ENCODE assay signal across 10 mouse cellular contexts in genomic region chr5:29772651-29773330, GRCm38 (mm10). TPM values are rescaled to one million over a fixed set of nuclear protein-coding genes. Genes with fewer than 3 reads are reported as not detected.
DNase-seq lines count a peak whose midpoint lies in the region; ATAC-seq and TF ChIP-seq lines count a peak whose summit lies in the region.
"Had no signal": no experiment of that assay in that cellular context is flagged by ENCODE, and none has a peak within 500 bp of the region (broad histone marks: within the 10 kb centered on the region; RNA-seq: fewer than 3 reads in every experiment).

No protein-coding gene starts in this region.

- ATAC-seq in cerebellum, adult (ENCODE audit: insufficient number of reproducible peaks, low FRiP score, low TSS enrichment), result peak; percentile 84
- ATAC-seq in kidney, postnatal 0 days (replicated peaks; ENCODE audit: low FRiP score, low read depth), result no peak
- ATAC-seq in common myeloid progenitor, adult 5-6 weeks (replicated peaks; ENCODE audit: low read depth, poor library complexity, severe bottlenecking), result peak; percentile 55
- ATAC-seq in neural tube, embryonic 15.5 days (ENCODE audit: low FRiP score), result no peak

- H3K27me3 ChIP-seq in kidney, postnatal 0 days (ENCODE audit: insufficient read depth, low read length), result no peaks in the 10 kb centered on the region
- H3K27me3 ChIP-seq in megakaryocyte, embryonic 14.5 days (replicated peaks), result no peaks in the 10 kb centered on the region
- H3K27me3 ChIP-seq in neural tube, embryonic 15.5 days (replicated peaks), result no peaks in the 10 kb centered on the region
- H3K27me3 ChIP-seq: limb, embryonic 13.5 days had no signal

- H3K9ac ChIP-seq in kidney, postnatal 0 days (ENCODE audit: low read depth, low read length), result no peak overlapping the region
- H3K9ac ChIP-seq in neural tube, embryonic 15.5 days (replicated peaks), result no peak overlapping the region
- H3K9ac ChIP-seq: limb, embryonic 13.5 days had no signal

- TF ChIP-seq CTCF in kidney, postnatal 0 days (IDR thresholded peaks at IDR 0.05; ENCODE audit: low read depth), result no peak

- H3K9me3 ChIP-seq in kidney, postnatal 0 days (replicated peaks; ENCODE audit: low read length), result no peaks in the 10 kb centered on the region
- H3K9me3 ChIP-seq in megakaryocyte, embryonic 14.5 days, result no peaks in the 10 kb centered on the region
- H3K9me3 ChIP-seq in neural tube, embryonic 15.5 days (replicated peaks), result no peaks in the 10 kb centered on the region
- H3K9me3 ChIP-seq: limb, embryonic 13.5 days had no signal

- peaks cover 22% of the 10 kb centered on the region; the same call in 1 of the 2 replicates for H3K36me3 ChIP-seq in kidney, postnatal 0 days (ENCODE audit: insufficient read depth, low read length)
- peaks cover 94% of the 10 kb centered on the region for H3K36me3 ChIP-seq in megakaryocyte, embryonic 14.5 days (replicated peaks; ENCODE audit: low read length)
- H3K36me3 ChIP-seq in neural tube, embryonic 15.5 days, result peaks cover 20% of the 10 kb centered on the region

- H3K27ac ChIP-seq in kidney, postnatal 0 days, result no peak overlapping the region
- H3K27ac ChIP-seq in neural tube, embryonic 15.5 days (replicated peaks), result no peak overlapping the region
- H3K27ac ChIP-seq: limb, embryonic 13.5 days had no signal

- H3K4me2 ChIP-seq in kidney, postnatal 0 days (ENCODE audit: low read length), result no peak overlapping the region
- no peak overlapping the region for H3K4me2 ChIP-seq in neural tube, embryonic 15.5 days
- H3K4me2 ChIP-seq: limb, embryonic 13.5 days had no signal

- 36% methylated on average over 4 of the region's 4 CpGs for WGBS in kidney, postnatal 0 days
- 71% methylated on average over 4 of the region's 4 CpGs for WGBS in neural tube, embryonic 15.5 days

- H3K4me3 ChIP-seq in kidney, postnatal 0 days (replicated peaks; ENCODE audit: low read depth, low read length), result no peak overlapping the region
- peak overlapping the region; percentile 65 for H3K4me3 ChIP-seq in megakaryocyte, embryonic 14.5 days (replicated peaks)
- no peak overlapping the region for H3K4me3 ChIP-seq in neural tube, embryonic 15.5 days (replicated peaks)
- H3K4me3 ChIP-seq: limb, embryonic 13.5 days had no signal

- H3K4me1 ChIP-seq in kidney, postnatal 0 days (replicated peaks; ENCODE audit: insufficient read depth, low read length), result peaks cover 7% of the 10 kb centered on the region; the same call in 1 of the 2 replicates
- peaks cover 45% of the 10 kb centered on the region for H3K4me1 ChIP-seq in megakaryocyte, embryonic 14.5 days
- 0 out of 2 replicates have a peak, but pooled peaks cover 5% of the 10 kb centered on the region for H3K4me1 ChIP-seq in neural tube, embryonic 15.5 days
- H3K4me1 ChIP-seq: limb, embryonic 13.5 days had no signal

- DNase-seq in cerebellum, postnatal 4 days (ENCODE audit: low spot score in 2 of 2), result no peak
- DNase-seq in kidney, postnatal 0 days (ENCODE audit: low spot score), result peak; percentile 11
- DNase-seq in kidney, adult 8-10 months, result no peak
- no peak for DNase-seq in adrenal gland, adult 2 months

RNA-seq across cellular contexts. Expression of gene Gm5129, which starts 37.1 kb away (rescaled TPM):
- polyA plus RNA-seq in kidney, postnatal 0 days (2015; fragmentation: Nextera tagmentation; extraction: Ambion mirVana), result not detected in 2 replicates
- total RNA-seq in common myeloid progenitor, adult 5-6 weeks (2017), result 5.1 and 18.9 TPM in 2 replicates
- polyA plus RNA-seq in megakaryocyte, embryonic 14.5 days (2012; ENCODE audit: insufficient read depth, low replicate concordance), result 1.3 TPM in 1 of 2 replicates, not detected in the other
- not detected in 2 replicates for polyA plus RNA-seq in neural tube, embryonic 15.5 days (2015; fragmentation: Nextera tagmentation; extraction: Ambion mirVana)
- 1 to 10 TPM in 1 of 2 experiments, not detected in 1; 1.7 TPM for total RNA-seq in adrenal gland, adult 2 months (2021)
- polyA plus RNA-seq in adrenal gland, adult 2 months (2012; rRNA removed), result not detected in 2 replicates
- polyA plus RNA-seq: hindbrain, embryonic 11.5 days; limb, embryonic 13.5 days had no signal

RNA-seq across cellular contexts. Expression of gene Dnajb6, which starts 37.3 kb away (rescaled TPM):
- 145 and 158 TPM in 2 replicates for polyA plus RNA-seq in kidney, postnatal 0 days (2015; fragmentation: Nextera tagmentation; extraction: Ambion mirVana)
- total RNA-seq in common myeloid progenitor, adult 5-6 weeks (2017), result 148 and 155 TPM in 2 replicates
- 175 and 336 TPM in 2 replicates for polyA plus RNA-seq in megakaryocyte, embryonic 14.5 days (2012; ENCODE audit: insufficient read depth, low replicate concordance)
- 266 and 298 TPM in 2 replicates for polyA plus RNA-seq in neural tube, embryonic 15.5 days (2015; fragmentation: Nextera tagmentation; extraction: Ambion mirVana)
- 100 to 1,000 TPM; 117 to 138 TPM for total RNA-seq in adrenal gland, adult 2 months (2021)
- 34.3 and 46.2 TPM in 2 replicates for polyA plus RNA-seq in adrenal gland, adult 2 months (2012; rRNA removed)

Comparison
In these comparisons a context has a peak if more than half of its experiments do, and no peak if none do; other contexts are left out.
1. ATAC-seq: peak in cerebellum, adult (single experiment) and common myeloid progenitor, adult 5-6 weeks (single experiment); none in kidney, postnatal 0 days (single experiment) and neural tube, embryonic 15.5 days (single experiment).